Mouse (Mus musculus) limb, embryonic 11.5 days (tissue): ENCODE results near the gene Dcaf5. TPM values are rescaled to one million over a fixed set of nuclear protein-coding genes. Genes with fewer than 3 reads are reported as not detected.
A peak's percentile ranks its signal among the peaks of the same experiment; 100 is the strongest.

ENCODE experiments used
- ATAC-seq: fragments of 200-750 bp; cut with Nextera tagmentation; 2 replicates; pipeline ENCODE4 v1.8.0; 2017; ENCODE audit warnings: low read depth; ENCODE audit not compliant: insufficient number of reproducible peaks, low FRiP score, low TSS enrichment
- DNase-seq: peaks from one replicate; pipeline ENCODE4 v3.0.0-alpha.2; 2015; ENCODE audit warnings: low spot score
- H3K27ac ChIP-seq: fragments of 300-500 bp; sonication (generic); replicated peaks from 2 replicates; pipeline ENCODE4 v1.5.1; 2014; ENCODE audit warnings: low read depth, mild to moderate bottlenecking, low read length
- H3K27me3 ChIP-seq: fragments of 300-500 bp; sonication (generic); 2 replicates; pipeline ENCODE4 v1.6.1; 2014; ENCODE audit warnings: mild to moderate bottlenecking, low read length, mixed read lengths; ENCODE audit not compliant: control insufficient read depth, insufficient read depth
- H3K36me3 ChIP-seq: fragments of 300-500 bp; sonication (generic); 2 replicates; pipeline ENCODE4 v1.6.1; 2014; ENCODE audit warnings: mild to moderate bottlenecking, low read length, moderate library complexity, mixed read lengths; ENCODE audit not compliant: control insufficient read depth, insufficient read depth
- H3K4me1 ChIP-seq: fragments of 300-500 bp; sonication (generic); 2 replicates; pipeline ENCODE4 v1.6.1; 2014; ENCODE audit warnings: low read length, mixed read lengths; ENCODE audit not compliant: control insufficient read depth, insufficient read depth
- H3K4me2 ChIP-seq: fragments of 300-500 bp; sonication (generic); 2 replicates; pipeline ENCODE4 v1.6.1; 2014; ENCODE audit warnings: low read depth, mild to moderate bottlenecking, moderate library complexity; ENCODE audit not compliant: severe bottlenecking
- H3K4me3 ChIP-seq: fragments of 300-500 bp; sonication (generic); 2 replicates; pipeline ENCODE4 v1.5.1; 2014; ENCODE audit warnings: low read depth, low read length
- H3K9ac ChIP-seq: fragments of 300-500 bp; sonication (generic); 2 replicates; pipeline ENCODE4 v1.6.1; 2014; ENCODE audit warnings: mild to moderate bottlenecking, low read length
- H3K9me3 ChIP-seq: fragments of 300-500 bp; sonication (generic); 2 replicates; pipeline ENCODE4 v1.6.1; 2016; ENCODE audit warnings: low read length; ENCODE audit not compliant: control insufficient read depth
- WGBS: fragments of 180-500 bp; shearing (Covaris S2); extraction: QIAGEN DNeasy Blood & Tissue Kit; methylation state at CpG from one replicate; pipeline ENCODE4 v1.1.7; 2014; 5-methylcytosine and 5-hydroxymethylcytosine counted together
- polyA plus RNA-seq: library from polyadenylated mRNA; unstranded; fragments of >200 nt; fragmentation: Nextera tagmentation; extraction: Ambion mirVana; gene quantifications from 2 replicates; pipeline ENCODE4 v1.2.1, GENCODE M21; 2014

Gene Dcaf5
- polyA plus RNA-seq, 1 experiment from 2014 or later: 10.3 TPM

DNA sequence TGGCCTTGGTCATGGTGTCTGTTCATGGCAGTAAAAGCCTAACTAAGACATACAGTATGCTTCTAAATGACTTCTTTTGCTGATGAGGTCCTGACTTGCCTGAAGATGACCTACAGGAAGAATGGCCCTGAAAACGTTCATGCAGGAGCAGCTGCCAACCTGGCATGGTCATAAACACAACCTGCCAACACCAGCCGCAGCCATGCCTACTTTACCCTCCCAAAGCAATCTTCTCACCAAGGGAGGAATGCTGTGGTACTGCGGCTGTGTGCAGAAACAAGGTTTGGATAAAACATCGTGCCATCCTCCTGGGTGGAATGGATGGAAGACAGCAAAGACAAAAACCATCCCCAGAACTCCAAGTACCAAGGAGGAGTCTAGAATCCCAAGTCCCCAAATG is 57.0 kb downstream of the Dcaf5 start:
- Histone ChIP-seq H3K27ac (peak overlapping the region; percentile 47; the same call in 1 of the 2 replicates), H3K4me2 (no peak overlapping the region), H3K9me3 (no peaks in the 10 kb centered on the region), H3K9ac (no peak overlapping the region), H3K27me3 (no peaks in the 10 kb centered on the region), H3K4me3 (no peak overlapping the region), H3K36me3 (no peaks in the 10 kb centered on the region; the same call in 1 of the 2 replicates), H3K4me1 (no peaks in the 10 kb centered on the region)
- DNase-seq: no peak
- WGBS: 86% methylated on average over 4 of the region's 4 CpGs
- no peak for ATAC-seq

DNA sequence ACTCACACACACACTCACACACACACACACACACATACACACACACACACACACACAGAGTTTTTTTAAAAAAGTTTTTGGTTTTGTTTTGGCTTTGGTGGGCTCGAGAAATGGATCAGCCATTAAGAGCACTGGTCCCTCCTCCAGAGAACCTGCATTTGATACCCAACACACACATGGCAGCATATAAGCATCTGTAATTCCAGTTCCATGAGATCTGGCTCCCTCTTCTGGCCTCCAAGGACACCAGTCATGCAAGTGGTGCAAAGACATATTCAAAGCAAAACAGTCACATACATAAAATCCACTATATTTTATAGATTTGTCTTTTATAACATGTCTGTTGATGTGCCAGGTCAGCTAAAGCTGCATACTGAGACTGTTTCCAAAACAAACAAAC is 58.8 kb downstream of the Dcaf5 start:
- no peaks in the 10 kb centered on the region for H3K27me3 ChIP-seq
- 50% methylated on average over 1 of the region's 1 CpGs for WGBS
- DNase-seq (peak; percentile 47), ATAC-seq (no peak)
- H3K4me1 ChIP-seq: no peaks in the 10 kb centered on the region
- no peaks in the 10 kb centered on the region for H3K9me3 ChIP-seq
- no peak overlapping the region for H3K4me2 ChIP-seq
- no peaks in the 10 kb centered on the region; the same call in 1 of the 2 replicates for H3K36me3 ChIP-seq
- H3K4me3 ChIP-seq: no peak overlapping the region
- no peak overlapping the region for H3K27ac ChIP-seq
- no peak overlapping the region for H3K9ac ChIP-seq

DNA sequence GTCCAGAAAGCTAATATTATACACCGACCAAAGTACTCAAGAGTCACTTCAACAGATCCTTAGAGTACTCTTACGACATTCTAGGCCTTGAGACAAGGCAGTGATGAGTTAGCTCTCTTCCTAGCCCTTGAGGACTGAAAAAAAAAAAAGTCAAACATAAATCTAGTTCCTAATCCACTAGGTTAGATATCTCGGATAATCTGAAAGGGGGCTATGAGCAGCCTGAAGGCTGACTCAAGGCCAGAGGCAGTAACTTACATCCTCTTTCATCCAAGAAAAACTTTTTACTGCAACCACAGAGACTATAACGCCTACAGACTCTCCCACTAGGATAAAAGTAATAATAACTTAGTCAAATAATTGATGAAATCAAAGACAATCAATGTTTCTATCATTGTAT is 60.7 kb downstream of the Dcaf5 start:
- Histone ChIP-seq H3K4me3 (no peak overlapping the region), H3K9ac (no peak overlapping the region), H3K36me3 (no peaks in the 10 kb centered on the region; the same call in 1 of the 2 replicates), H3K9me3 (no peaks in the 10 kb centered on the region), H3K4me1 (no peaks in the 10 kb centered on the region), H3K27ac (no peak overlapping the region), H3K4me2 (no peak overlapping the region), H3K27me3 (no peaks in the 10 kb centered on the region)
- 94% methylated on average over 4 of the region's 4 CpGs for WGBS
- ATAC-seq (no peak), DNase-seq (no peak)

DNA sequence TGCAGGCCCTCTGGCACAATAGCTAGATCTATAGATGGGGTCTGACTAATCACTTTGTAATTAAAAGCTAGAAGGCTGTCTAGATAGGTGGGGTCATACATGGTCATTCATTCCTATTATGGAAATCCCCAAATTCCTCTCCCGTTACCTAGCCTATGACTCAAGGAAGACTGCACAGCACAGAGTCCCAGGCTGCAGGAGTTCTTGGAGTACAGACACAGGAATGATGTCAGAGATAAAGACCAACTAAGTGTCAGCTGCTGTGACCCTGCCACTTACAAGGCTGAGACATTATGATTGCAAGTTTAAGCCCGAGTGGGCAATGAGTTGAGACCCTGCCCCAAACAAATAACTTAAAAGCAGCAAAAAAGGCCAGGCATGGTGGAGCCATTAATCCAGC is 61.7 kb downstream of the Dcaf5 start:
- H3K36me3 ChIP-seq: no peaks in the 10 kb centered on the region; the same call in 1 of the 2 replicates
- ATAC-seq: no peak
- H3K27me3 ChIP-seq: no peaks in the 10 kb centered on the region
- H3K9me3 ChIP-seq: no peaks in the 10 kb centered on the region
- no peak for DNase-seq
- no peaks in the 10 kb centered on the region for H3K4me1 ChIP-seq
- no peak overlapping the region for H3K4me2 ChIP-seq
- H3K27ac ChIP-seq: no peak overlapping the region
- no peak overlapping the region for H3K9ac ChIP-seq
- H3K4me3 ChIP-seq: no peak overlapping the region
- 92% methylated on average over 2 of the region's 2 CpGs for WGBS

DNA sequence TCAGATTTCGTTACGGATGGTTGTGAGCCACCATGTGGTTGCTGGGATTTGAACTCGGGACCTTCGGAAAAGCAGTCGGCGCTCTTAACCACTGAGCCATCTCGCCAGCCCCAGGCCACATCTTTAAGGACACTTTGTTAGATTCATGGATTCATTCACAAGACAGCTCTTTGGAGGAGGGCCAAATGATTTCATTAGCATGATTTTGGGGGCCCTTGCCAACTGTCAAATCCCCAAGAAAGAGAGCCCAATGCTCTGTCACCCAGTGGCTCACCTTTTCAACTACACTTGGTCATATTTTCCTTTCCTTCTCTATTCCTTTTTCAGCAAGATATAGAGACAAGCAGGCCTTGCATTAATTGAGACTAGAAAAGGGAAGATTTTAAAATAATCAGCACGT is 63.5 kb downstream of the Dcaf5 start:
- 96% methylated on average over 7 of the region's 8 CpGs for WGBS
- Histone ChIP-seq H3K4me1 (no peaks in the 10 kb centered on the region), H3K36me3 (no peaks in the 10 kb centered on the region; the same call in 1 of the 2 replicates), H3K4me2 (no peak overlapping the region), H3K27ac (no peak overlapping the region), H3K4me3 (no peak overlapping the region), H3K9me3 (no peaks in the 10 kb centered on the region), H3K9ac (no peak overlapping the region), H3K27me3 (no peaks in the 10 kb centered on the region)
- DNase-seq (no peak), ATAC-seq (no peak)

DNA sequence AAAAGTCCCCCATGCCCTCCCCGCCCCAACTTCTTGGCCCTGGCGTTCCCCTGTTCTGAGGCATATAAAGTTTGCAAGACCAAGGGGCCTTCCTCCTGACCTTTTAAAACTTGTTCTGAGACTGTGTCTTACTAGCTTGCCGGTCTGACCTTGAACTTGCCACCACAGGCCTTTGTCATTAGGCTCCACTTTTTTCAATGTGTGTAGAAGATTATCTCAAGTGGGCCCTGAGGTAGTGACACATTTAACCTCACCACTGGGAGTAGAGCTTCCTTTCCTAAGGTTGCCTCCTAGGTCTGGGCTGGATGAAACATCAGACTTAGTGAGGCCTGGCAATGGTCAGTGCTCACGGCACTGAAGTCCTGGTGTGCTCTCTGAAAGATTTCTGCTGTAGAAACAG is 69.2 kb downstream of the Dcaf5 start:
- no peaks in the 10 kb centered on the region for H3K27me3 ChIP-seq
- no peak overlapping the region for H3K9ac ChIP-seq
- no peak overlapping the region for H3K27ac ChIP-seq
- no peak overlapping the region for H3K4me2 ChIP-seq
- H3K4me1 ChIP-seq: 0 out of 2 replicates have a peak, but pooled peaks cover 3% of the 10 kb centered on the region
- H3K36me3 ChIP-seq: peaks cover 4% of the 10 kb centered on the region; the same call in 1 of the 2 replicates
- H3K9me3 ChIP-seq: no peaks in the 10 kb centered on the region
- ATAC-seq (no peak), DNase-seq (no peak)
- no peak overlapping the region for H3K4me3 ChIP-seq
- WGBS: 82% methylated on average over 4 of the region's 4 CpGs

DNA sequence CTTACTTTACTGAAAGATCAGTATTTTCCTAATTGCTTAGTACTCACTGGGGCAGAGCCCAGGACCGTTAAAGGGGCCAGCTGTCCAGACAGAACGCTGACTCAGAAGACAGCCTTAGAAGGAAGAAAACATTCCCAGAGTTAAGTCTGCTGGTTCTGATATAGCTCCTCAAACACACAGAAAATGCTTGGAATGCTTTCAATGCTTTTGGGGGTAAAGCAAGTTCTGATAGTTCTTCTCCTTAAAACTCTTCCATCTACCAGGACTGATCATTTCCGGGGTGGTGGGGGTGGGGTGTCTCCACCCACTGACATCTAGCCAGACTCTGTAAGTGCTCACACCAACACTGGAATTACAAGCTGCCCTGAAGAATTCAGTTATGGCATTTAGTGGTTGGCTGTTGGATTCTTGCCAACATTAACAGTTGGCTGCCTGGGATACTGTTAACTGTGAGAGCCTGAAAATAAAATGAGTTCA is 70.4 kb downstream of the Dcaf5 start:
- Histone ChIP-seq H3K9me3 (no peaks in the 10 kb centered on the region), H3K4me3 (no peak overlapping the region), H3K36me3 (peaks cover 4% of the 10 kb centered on the region; the same call in 1 of the 2 replicates), H3K27me3 (no peaks in the 10 kb centered on the region), H3K9ac (no peak overlapping the region), H3K27ac (no peak overlapping the region), H3K4me1 (0 out of 2 replicates have a peak, but pooled peaks cover 3% of the 10 kb centered on the region), H3K4me2 (no peak overlapping the region)
- DNase-seq (no peak), ATAC-seq (no peak)
- WGBS: 51% methylated on average over 3 of the region's 3 CpGs

DNA sequence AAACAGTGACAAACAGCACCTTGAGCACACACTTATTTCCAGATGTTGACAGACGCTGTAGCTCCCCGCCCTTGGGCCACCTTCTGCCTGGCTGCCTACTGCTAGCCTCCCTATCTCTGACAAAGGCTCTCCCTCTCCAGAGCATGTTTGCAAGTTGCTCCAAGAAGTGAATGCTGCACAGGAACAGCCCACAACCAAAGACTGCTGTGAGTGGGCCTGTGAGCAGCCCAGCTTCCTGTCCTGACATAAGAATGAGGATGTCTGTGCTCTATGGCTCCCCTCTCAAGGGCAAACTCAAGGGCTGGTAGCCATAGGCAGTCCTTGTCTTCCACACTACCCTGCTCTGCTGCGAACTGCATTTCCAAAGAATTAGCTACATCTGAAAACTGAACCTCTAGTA is 71.1 kb downstream of the Dcaf5 start:
- H3K27ac ChIP-seq: no peak overlapping the region
- no peak overlapping the region for H3K4me2 ChIP-seq
- ATAC-seq (no peak), DNase-seq (no peak)
- no peaks in the 10 kb centered on the region for H3K9me3 ChIP-seq
- H3K27me3 ChIP-seq: no peaks in the 10 kb centered on the region
- 0 out of 2 replicates have a peak, but pooled peaks cover 3% of the 10 kb centered on the region for H3K4me1 ChIP-seq
- no peak overlapping the region for H3K4me3 ChIP-seq
- WGBS: 86% methylated on average over 3 of the region's 3 CpGs
- peaks cover 4% of the 10 kb centered on the region; the same call in 1 of the 2 replicates for H3K36me3 ChIP-seq
- no peak overlapping the region for H3K9ac ChIP-seq

DNA sequence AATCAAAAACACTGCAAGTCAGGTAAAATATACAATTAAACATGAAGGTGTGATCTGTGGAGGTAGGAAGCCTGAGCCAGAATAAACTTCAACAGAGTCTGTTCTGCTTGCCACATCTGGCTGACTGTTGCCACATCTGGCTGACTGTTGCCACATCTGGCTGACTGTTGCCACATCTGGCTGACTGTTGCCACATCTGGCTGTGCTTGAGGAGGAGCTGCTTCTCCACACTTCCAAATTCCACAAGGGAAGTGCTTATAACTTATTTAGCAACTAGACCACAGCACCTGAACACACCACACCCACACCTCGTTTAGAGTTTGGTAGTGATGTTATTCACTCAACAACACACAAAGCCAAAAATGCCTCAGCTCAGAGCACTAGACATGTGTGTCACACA is 74.7 kb downstream of the Dcaf5 start:
- 75% methylated on average over 1 of the region's 1 CpGs for WGBS
- Histone ChIP-seq H3K27ac (no peak overlapping the region), H3K4me2 (no peak overlapping the region), H3K4me3 (no peak overlapping the region), H3K9ac (no peak overlapping the region), H3K9me3 (no peaks in the 10 kb centered on the region), H3K4me1 (0 out of 2 replicates have a peak, but pooled peaks cover 3% of the 10 kb centered on the region), H3K36me3 (peaks cover 4% of the 10 kb centered on the region; the same call in 1 of the 2 replicates), H3K27me3 (no peaks in the 10 kb centered on the region)
- ATAC-seq (no peak), DNase-seq (no peak)
